Mouse (Mus musculus): ENCODE data around the gene St13. TPM values are rescaled to one million over a fixed set of nuclear protein-coding genes. Genes with fewer than 3 reads are reported as not detected.
"Not testable (repeated sequence)": the region's sequence is repeated elsewhere in the genome, so short reads cannot be mapped to it uniquely, and the experiment has no call there.

St13 gene
- total RNA-seq (2021): 10 to 100 TPM; 98.6 to 99.5 TPM

DNA sequence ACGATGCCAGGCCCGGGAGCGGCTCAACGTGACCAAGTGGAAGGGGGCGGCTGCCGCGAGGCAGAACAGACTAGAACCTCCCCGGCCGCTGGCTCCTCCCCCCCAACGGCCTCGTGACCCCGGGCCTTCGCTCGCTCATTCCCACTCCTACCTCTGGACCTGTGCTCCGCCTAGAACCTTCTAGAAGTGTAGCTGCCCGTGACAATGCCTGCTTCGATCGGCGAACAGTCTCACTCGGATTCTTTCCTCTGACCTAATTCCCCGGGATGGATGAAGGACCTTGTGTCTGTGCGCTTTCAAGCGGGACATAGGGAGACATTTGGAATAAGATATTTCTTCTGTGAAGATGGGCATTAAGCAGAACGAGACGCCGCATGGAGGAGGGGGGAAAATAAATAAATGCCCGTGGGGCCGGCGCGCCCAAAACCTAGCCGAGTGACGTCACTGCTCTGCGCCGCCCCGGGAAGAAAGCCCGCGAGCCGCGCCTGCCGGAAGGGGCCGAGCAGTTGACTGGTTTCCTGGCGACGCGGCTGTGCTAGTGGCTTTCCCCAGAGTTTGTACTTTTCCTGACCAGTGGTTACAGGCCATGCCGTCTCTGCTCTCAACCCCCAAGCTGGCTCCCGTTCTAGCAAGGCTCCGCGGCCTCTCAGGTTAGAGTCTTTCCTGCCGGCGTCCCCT lies at the start of gene St13, which contains the start of gene Xpnpep3:
Gene St13 (minus strand): TSS at position 440 of the 678 bp plus-strand sequence.
Gene Xpnpep3 (plus strand): TSS at position 501 of the 678 bp plus-strand sequence.
- intact Hi-C loops (cut with DNase I): loop anchor here (2.0 kb wide), 3 partner anchors 39 to 185 kb away; partner anchors contain the start of genes Ep300, Rbx1 and Slc25a17
- peak; percentile 99 to 100 for DNase-seq

DNA sequence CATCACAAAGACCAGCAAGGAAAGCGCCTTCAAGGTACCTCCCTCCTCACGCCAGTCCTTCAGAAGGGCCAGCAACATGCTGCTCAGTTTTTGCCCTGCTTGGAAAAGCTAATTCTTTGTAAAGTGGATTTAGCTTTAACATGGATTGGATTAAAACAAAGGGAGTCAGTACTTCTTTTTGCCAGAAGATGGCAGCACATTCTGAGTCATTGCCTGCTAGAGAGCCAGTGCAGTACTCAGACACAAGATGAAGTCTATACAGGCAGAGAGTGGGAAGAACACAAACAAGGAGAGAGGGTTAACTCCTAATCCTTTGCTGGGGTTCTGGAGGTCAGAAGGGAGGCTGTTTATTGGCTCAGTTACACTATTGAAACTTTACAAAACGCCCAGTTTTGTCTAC lies 48.6 kb upstream of the St13 start:
- intact Hi-C loops (cut with DNase I): loop anchor here (2.0 kb wide), 1 partner anchor 156 kb away; no protein-coding TSS in a partner anchor
- peak; percentile 54 to 63 for DNase-seq

DNA sequence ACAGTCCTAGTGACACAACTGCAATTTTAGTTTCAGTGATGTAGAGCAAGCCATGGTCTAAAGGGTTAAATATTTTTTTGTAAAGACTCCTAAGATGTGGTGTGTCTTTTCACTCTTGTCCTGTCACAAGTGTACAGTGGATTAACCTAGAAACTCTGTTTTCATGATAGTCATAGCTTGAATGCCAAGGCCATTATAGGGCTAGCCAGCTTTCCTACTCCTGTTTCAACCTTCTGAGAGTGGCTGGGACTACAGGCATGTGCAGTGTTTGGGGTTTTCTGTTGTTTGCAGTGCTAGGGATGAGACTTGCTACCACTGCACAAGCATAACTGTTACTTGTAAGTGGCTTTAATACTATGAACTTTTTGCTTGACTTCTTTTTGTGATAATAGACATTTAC lies 39.4 kb upstream of the St13 start:
- DNase-seq: no peak
- intact Hi-C loops (cut with DNase I): no loop called here

DNA sequence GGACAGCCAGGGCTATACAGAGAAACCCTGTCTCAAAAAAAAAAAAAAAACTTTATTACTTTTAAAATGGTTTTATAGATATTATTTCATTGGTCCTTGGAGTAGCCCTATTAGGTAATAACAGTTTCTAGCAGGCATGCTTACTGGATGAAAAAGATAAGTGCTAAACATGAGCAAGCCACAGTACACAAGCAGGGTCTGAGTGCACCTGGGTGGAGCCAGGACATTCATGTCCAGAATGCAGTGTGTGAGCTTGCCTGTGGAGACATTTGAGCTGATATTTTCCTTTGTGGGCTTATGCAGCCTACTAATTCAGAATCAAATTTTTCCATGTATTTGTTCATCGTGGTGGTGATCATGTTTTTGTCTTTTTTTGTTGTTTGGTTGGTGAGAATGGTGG lies 38.5 kb upstream of the St13 start:
- DNase-seq: no peak
- intact Hi-C loops (cut with DNase I): no loop called here

DNA sequence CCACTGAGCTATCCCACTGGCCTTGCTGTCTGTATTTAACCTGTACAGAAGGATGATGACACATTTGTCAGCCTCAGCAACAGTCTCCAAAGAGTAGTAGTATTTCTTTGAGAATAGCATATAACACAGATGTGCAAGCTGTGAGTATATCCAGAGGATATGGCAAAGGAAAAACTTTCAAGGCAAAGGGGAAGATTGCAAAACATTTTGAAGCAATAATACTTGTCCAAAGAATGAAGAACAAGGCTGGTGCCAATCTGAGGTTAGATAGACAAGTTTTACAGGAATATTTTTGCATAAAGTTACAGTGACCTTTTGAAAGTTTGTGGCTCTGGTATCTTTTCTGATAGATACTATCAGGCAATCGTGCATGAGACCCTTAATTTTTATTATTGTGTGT lies 31.3 kb upstream of the St13 start:
- no peak for DNase-seq

DNA sequence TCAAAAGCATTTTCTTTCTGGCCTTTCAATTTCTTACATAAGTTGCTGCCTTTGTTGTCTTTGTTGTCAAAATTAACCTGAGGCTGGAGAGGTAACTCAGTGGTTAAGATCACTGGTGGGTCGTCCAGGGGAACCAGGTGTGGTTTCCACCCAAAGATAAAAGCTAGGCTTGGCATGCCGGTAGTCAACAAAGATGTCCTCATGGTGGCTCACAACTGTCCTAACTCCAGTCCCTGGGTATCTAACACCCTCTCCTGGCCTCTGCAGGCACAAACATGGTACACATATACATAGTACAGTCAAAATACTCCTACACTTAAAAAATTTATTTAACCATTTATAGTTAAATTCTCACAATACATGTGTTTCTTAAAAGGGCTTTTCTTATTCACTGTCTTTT lies 28.1 kb upstream of the St13 start:
- DNase-seq: no peak

More for the DNA sequence above, 31.3 kb upstream of the St13 start:
- intact Hi-C loops (cut with DNase I): no loop called here

DNA sequence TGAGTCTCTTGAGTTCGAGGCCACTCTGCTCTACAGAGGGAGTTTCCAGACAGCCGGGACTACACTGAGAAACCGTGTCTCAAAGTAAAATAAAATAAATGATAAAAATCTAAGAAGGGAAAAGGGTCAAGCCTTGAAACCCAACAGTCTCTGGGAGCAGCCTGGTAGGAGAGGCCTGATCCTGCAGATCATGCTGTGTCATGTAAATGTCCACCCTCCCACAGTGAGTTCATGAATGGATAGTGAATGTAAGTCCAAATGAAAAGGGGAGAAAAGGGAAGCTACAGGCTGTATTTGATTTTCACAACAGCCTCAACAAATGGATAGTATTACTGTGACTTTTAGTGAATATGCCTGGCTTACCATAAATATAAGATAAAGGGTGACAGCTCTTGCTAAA lies 25.4 kb upstream of the St13 start:
- intact Hi-C loops (cut with DNase I): no loop called here
- DNase-seq: no peak

More for the DNA sequence above, 28.1 kb upstream of the St13 start:
- intact Hi-C loops (cut with DNase I): no loop called here

DNA sequence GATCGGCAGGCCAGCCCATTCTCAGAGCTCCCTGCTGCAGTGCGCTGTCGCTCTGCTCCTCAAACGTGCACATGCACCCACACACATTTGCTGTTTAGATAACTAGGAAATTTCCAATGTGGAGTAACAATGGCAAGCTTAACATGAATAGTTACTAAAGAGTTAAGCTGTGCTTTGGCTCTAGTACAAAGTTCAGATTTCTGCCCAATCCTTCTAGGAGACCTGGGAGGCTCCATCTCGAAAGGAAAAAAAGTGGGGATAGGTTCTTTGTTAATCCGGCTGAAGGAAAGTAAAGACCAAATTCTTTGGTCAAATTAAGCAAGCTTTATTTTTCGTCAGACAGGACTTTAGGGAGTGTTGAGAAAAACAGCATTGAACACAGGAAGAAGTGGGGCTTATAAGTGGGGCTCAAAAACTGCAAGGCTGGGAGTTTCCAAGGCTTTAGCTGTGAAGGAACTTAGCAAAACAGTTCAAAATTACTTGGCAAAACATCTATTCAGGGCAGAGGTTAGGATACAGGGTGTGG lies 22.3 kb upstream of the St13 start:
- no peak for DNase-seq
- intact Hi-C loops (cut with DNase I): no loop called here

DNA sequence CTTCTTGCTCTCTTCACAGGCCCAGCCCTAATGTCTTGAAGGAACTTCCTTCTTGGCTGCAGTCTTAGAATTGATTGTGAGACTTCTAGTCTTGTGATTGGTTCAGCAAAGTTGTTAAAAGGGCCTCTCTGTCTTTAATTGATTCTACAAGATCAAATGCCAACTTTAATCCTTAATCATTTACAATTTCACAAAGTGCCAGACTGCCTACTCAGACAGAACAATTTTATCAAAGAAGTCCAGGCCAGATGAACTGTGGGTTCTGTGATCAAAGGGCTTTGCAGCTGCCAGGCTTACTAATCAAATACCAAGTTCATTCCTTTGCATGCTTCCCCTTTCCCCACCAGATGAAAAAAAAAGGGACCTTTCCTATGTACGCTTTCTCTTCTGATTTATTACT lies 21.6 kb upstream of the St13 start:
- DNase-seq: no peak
- intact Hi-C loops (cut with DNase I): no loop called here

DNA sequence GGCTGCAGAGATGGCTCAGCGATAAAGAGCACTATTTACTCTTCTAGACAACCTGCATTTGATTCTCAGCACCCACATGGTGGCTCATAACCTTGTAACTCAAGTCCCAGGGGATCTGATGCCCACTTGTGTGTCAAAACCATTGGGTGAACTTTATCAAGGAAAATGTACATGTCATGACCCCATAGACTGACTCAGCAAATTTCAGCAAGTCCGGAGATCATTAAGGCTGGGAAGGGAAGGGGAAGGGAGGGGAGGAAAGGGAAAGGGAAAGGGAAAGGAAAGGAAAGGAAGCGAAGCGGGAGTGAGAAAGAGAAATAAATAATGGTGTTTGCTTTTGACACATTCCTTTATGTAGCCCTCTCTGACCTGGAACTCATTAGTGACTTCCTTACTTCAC lies 18.2 kb upstream of the St13 start:
- DNase-seq: no peak
- intact Hi-C loops (cut with DNase I): no loop called here

DNA sequence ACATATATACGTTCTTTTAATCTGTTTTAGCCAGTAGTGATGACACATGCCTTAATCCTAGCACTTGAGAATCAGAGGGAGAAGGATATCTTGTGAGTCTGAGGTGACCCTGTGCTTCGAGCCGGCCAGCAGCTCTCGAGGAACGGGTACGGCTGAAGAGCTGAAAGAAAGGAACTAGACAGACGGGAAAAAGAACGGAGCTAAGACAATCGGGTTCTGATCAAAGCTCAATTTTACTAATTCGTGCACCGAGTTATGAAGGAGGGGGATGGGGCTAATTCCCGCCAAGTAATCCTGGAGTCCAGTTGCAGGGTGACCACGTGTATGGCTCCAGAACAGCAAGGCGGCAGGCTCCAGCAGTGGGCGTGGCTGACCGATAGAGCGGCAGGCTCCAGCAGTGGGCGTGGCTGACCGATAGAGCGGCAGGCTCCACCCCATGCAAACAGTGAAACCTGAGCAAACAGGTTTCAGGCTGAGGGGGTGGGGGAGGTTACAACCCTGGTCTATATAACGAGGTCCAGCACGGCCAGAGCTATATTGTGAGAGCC lies 17.0 kb upstream of the St13 start:
- intact Hi-C loops (cut with DNase I): not testable (repeated sequence)
- DNase-seq: peak; percentile 19 to 29

DNA sequence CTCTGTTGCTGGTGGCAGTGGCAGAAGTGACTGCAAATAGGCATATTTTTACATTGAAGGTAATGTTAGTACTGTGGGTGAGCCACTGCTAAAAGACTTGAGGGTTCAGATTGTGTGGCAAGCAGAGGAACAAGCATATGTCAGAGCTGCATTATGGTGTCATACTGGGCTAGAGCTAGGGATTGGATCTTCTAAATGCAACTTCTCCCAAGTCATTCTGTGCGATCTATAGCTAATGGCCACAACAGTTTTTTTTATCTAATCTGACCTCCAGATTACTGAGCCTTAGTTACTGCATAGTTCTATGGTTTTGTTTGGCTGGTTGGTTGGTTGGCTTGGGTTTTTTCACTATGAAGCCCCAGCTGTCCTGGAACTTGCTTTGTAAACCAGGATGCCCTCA lies 8.3 kb upstream of the St13 start, which contains the start of gene Dnajb7:
Gene Dnajb7 (minus strand): TSS at position 101 of the 400 bp plus-strand sequence.
- intact Hi-C loops (cut with DNase I): no loop called here
- no peak for DNase-seq

DNA sequence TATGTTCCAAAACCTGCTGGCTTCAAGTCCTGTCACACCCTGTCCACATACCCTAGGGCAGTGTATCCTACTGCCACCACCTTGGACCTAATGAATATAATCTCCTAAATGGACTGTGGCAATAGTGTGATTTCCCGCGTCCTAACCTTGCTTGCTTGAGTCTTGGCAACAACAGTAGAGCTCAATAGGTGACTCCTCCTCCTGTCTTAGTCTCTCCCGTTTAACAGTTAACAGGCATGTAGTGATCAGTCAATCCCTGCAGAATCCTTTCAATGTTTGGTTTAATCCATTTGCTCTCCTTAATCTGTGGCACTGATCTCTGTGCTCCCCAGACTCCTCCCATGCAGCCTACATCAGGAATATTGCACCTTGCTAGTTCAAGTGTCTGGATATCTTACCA lies 5.1 kb upstream of the St13 start:
- DNase-seq: no peak

DNA sequence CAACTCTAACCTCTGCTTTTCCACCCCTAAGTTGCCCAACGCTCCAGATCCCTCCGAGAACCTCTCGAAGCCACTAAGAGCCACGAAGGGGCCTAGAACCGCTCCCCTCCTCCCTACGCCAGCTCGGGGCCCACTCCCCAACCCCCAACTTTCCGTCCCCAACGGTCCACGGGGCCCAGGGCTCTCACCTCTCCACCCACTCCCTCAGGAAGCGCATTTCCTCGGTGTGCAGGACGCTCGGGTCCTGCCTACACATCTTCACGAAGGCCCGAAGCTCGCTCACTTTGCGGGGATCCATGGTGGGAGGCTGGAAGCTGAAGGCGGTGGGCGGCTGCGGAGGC lies 610 bp downstream of the St13 start:
- intact Hi-C loops (cut with DNase I): loop anchor here (2.0 kb wide), 3 partner anchors 38 to 186 kb away; partner anchors contain the start of genes Ep300, Rbx1 and Slc25a17
- DNase-seq: no peak

More for the DNA sequence above, 5.1 kb upstream of the St13 start:
- intact Hi-C loops (cut with DNase I): no loop called here

DNA sequence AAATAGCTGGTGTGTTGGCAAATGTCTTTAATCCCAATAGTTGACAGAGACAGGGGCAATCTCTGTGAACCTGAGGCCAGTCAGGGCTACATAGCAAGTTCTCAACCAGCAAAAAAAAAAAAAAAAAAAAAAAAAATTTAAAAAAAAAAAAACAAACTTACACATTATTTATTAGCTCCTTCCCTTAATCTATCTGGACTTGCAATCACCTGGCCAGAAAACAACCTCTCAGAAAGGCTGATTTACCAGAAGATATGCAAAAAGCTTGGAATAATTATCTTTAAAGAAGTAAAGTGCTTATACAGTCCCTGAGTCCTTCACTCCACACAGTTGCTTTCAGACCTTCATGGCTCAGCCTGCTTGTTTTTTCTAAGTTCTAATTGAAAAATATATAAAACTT lies 1.7 kb downstream of the St13 start:
- no peak for DNase-seq
- intact Hi-C loops (cut with DNase I): loop anchor here (2.0 kb wide), 3 partner anchors 37 to 187 kb away; partner anchors contain the start of genes Ep300, Rbx1 and Slc25a17

DNA sequence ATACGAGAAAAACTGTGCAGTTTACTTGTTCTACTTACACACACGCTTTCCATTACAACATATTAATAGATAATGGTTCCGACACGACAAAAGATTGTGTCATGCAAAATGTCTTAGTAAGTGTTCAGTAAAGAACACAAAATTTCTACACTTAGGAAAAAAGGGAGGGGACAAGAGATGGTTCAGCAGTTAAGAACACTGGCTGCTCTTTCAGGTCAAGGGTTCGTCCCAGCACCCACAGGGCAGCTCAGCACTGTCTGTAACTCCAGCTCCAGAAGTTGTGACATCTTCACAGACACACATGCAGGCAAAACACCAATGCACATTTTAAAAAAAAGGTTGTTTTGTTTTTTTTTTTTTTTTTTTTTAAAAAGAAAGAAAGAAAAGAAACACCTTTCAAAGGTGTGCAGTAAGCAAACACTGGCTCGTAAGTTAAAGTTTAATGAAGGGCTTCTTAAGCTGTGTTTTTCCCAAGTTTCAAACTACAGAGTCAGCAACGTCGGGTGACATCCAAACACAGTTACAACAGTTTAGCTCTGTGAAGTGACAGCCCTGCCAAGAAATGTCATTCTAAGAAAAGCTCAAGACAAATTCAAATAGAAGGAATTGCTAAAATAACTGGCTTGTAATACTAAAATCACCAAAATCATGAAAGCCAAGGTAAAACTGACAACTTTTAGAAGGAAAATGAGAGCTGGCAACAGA lies 5.5 kb downstream of the St13 start:
- intact Hi-C loops (cut with DNase I): no loop called here
- DNase-seq: no peak

DNA sequence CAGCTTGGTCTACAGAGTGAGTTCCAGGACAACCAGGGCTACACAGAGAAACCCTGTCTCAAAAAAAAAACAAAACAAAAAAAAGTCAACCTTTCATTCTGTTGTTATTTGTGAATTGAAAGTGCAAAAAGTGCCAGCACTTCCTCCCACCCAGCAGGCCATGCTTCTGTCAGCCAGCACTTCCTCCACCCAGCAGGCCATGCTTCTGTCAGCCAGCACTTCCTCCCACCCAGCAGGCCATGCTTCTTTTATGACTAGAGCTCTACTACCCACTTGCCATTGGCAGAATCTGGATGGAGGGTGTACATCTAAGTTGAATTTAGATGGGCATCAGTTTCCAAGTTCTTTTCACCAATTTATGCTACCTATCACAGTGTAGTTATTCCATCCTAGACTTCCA lies 6.9 kb downstream of the St13 start:
- peak; percentile 8 to 10 for DNase-seq
- intact Hi-C loops (cut with DNase I): no loop called here

DNA sequence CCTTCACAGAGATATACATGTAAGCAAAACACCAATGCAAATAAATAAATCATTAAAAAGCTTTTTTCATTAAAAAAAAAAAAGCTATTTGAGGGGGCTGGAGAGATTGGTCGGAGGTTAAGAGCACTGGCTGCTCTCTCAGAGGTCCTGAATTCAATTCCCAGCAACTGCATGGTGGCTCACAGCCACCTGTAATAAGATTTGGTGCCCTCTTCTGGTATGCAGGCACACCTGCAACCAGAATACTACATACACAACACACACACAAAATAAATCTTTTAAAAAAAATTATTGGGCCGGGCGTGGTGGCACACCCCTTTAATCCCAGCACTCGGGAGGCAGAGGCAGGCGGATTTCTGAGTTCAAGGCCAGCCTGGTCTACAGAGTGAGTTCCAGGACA lies 13.6 kb downstream of the St13 start:
- DNase-seq: no peak
- intact Hi-C loops (cut with DNase I): no loop called here

DNA sequence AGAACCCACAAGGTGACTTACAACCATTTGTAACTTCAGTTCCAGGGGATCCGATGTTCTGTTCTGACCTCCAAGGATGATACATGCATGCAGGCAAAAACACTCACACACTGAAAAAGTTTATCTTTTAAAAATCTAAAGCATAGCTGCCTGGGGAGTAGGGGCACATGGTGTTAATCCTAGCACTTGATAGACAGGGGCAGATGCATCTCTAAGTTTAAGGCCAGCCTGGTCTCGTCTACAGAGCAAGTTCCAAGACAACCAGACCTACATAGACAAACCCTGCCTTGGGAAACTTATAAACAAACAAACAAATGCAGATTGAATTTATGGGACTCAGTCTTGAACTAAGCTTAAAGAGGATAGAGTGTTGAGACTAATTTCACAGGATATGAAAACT lies 21.0 kb downstream of the St13 start:
- intact Hi-C loops (cut with DNase I): no loop called here
- no peak for DNase-seq

DNA sequence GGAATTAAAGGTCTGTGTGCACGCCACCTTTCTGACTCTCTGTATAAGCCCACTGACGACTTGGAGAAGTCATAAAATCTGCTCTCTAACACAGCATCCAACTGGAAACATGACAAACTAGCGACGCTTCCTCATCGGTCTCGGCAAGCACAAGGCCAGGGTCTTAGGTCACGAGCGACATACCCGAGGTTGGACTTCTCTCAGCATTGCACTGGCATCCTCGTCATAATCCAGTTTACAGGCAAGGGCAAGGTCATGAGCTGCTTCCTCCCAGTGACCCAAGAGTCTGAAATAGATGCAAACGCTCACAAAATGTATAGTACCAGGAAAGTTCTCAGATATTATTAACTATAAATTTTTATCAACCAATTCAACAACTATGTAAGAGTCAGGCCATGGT lies 25.3 kb downstream of the St13 start:
- intact Hi-C loops (cut with DNase I): no loop called here
- DNase-seq: no peak

DNA sequence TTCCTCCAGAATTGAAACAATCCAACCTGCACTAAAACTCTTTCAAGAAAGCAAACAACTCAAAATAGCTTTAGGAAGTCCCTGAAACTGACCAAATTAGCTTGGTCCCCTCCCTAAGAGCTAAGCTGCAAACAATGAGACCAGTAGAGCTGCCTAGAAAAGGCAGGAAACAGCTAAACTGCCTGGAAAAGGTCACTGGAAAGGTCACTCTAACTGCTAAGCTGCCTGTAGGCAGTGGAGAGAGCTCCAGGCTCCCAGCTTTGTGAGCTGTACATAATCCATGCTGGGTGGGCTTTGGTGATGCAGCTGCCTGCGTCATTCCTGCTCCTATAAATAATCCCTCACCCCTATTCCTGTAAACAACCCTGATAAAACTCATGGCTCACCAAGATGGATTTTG lies 29.5 kb downstream of the St13 start:
- no peak for DNase-seq
- intact Hi-C loops (cut with DNase I): no loop called here
